Mouse (Mus musculus) neural tube, embryonic 13.5 days (tissue): ENCODE results near the gene Idnk. TPM values are rescaled to one million over a fixed set of nuclear protein-coding genes. Genes with fewer than 3 reads are reported as not detected.

Experiments used
- ATAC-seq: fragments of 200-750 bp; cut with Nextera tagmentation; 2 replicates; pipeline ENCODE4 v1.8.0; 2017; ENCODE audit warnings: low read depth, mild to moderate bottlenecking, moderate TSS enrichment, moderate library complexity
- H3K27ac ChIP-seq: fragments of 300-500 bp; sonication (generic); replicated peaks from 2 replicates; pipeline ENCODE4 v1.5.1; 2015; ENCODE audit warnings: moderate library complexity, mild to moderate bottlenecking, inconsistent platforms
- H3K27me3 ChIP-seq: fragments of 300-500 bp; sonication (generic); 2 replicates; pipeline ENCODE4 v1.6.1; 2015; ENCODE audit warnings: mild to moderate bottlenecking, inconsistent platforms
- H3K36me3 ChIP-seq: fragments of 300-500 bp; sonication (generic); 2 replicates; pipeline ENCODE4 v1.6.1; 2015; ENCODE audit warnings: mild to moderate bottlenecking, inconsistent platforms
- H3K4me1 ChIP-seq: fragments of 300-500 bp; sonication (generic); replicated peaks from 2 replicates; pipeline ENCODE4 v1.6.1; 2015; ENCODE audit warnings: inconsistent platforms
- H3K4me2 ChIP-seq: fragments of 300-500 bp; sonication (generic); 2 replicates; pipeline ENCODE4 v1.6.1; 2015; ENCODE audit warnings: inconsistent platforms, mild to moderate bottlenecking, moderate library complexity
- H3K4me3 ChIP-seq: fragments of 300-500 bp; sonication (generic); 2 replicates; pipeline ENCODE4 v1.5.1; 2015; ENCODE audit warnings: mild to moderate bottlenecking, inconsistent platforms
- H3K9ac ChIP-seq: fragments of 300-500 bp; sonication (generic); 2 replicates; pipeline ENCODE4 v1.6.1; 2015; ENCODE audit warnings: moderate library complexity, mild to moderate bottlenecking, inconsistent platforms
- H3K9me3 ChIP-seq: fragments of 300-500 bp; sonication (generic); 2 replicates; pipeline ENCODE4 v1.6.1; 2016; ENCODE audit warnings: inconsistent platforms
- WGBS: fragments of 180-500 bp; shearing (Covaris S2); methylation state at CpG from one replicate; pipeline ENCODE4 v1.1.7; 2015; 5-methylcytosine and 5-hydroxymethylcytosine counted together
- polyA plus RNA-seq: library from polyadenylated mRNA; unstranded; fragments of >200 nt; fragmentation: Nextera tagmentation; extraction: Ambion mirVana; gene quantifications from 2 replicates; pipeline ENCODE4 v1.2.1, GENCODE M21; 2015

Gene Idnk
- polyA plus RNA-seq, 1 experiment from 2014 or later, result 80.8 TPM

GRCm38 (mm10) chr13:58181607-58182551 lies 24.4 kb downstream of the Idnk start:
- Histone ChIP-seq H3K27me3 (no peaks in the 10 kb centered on the region), H3K4me3 (no peak overlapping the region), H3K9ac (no peak overlapping the region), H3K4me2 (no peak overlapping the region), H3K36me3 (peaks cover 65% of the 10 kb centered on the region), H3K27ac (no peak overlapping the region), H3K9me3 (no peaks in the 10 kb centered on the region), H3K4me1 (no peaks in the 10 kb centered on the region)
- ATAC-seq, result no peak
- WGBS, result 82% methylated on average over 14 of the region's 14 CpGs

- no peaks in the 10 kb centered on the region for H3K27me3 ChIP-seq
- WGBS, result 91% methylated on average over 3 of the region's 3 CpGs
Measured at GRCm38 (mm10) chr13:58184111-58184510, 26.7 kb downstream of the Idnk start.

GRCm38 (mm10) chr13:58186281-58186680 lies 28.8 kb downstream of the Idnk start:
- Histone ChIP-seq H3K4me2 (no peak overlapping the region), H3K9ac (no peak overlapping the region), H3K27me3 (no peaks in the 10 kb centered on the region), H3K4me1 (no peaks in the 10 kb centered on the region; the same call in 1 of the 2 replicates), H3K9me3 (no peaks in the 10 kb centered on the region), H3K4me3 (no peak overlapping the region), H3K27ac (no peak overlapping the region), H3K36me3 (peaks cover 57% of the 10 kb centered on the region)
- ATAC-seq, result no peak
- 90% methylated on average over 8 of the region's 8 CpGs for WGBS

More at GRCm38 (mm10) chr13:58184111-58184510, 26.7 kb downstream of the Idnk start:
- H3K36me3 ChIP-seq, result peaks cover 61% of the 10 kb centered on the region
- no peak overlapping the region for H3K9ac ChIP-seq
- H3K9me3 ChIP-seq, result no peaks in the 10 kb centered on the region
- H3K4me2 ChIP-seq, result no peak overlapping the region
- ATAC-seq, result no peak
- H3K27ac ChIP-seq, result no peak overlapping the region
- no peaks in the 10 kb centered on the region; the same call in 1 of the 2 replicates for H3K4me1 ChIP-seq
- no peak overlapping the region for H3K4me3 ChIP-seq

GRCm38 (mm10) chr13:58187751-58188150 lies 30.3 kb downstream of the Idnk start:
- Histone ChIP-seq H3K9ac (no peak overlapping the region), H3K27me3 (no peaks in the 10 kb centered on the region), H3K36me3 (peaks cover 63% of the 10 kb centered on the region), H3K4me1 (no peaks in the 10 kb centered on the region; the same call in 1 of the 2 replicates), H3K4me3 (no peak overlapping the region), H3K27ac (0 out of 2 replicates have a peak overlapping the region, but pooled peaks have one; percentile 13), H3K9me3 (no peaks in the 10 kb centered on the region), H3K4me2 (no peak overlapping the region)
- WGBS, result 76% methylated on average over 3 of the region's 3 CpGs
- no peak for ATAC-seq

- no peak overlapping the region for H3K27ac ChIP-seq
- H3K27me3 ChIP-seq, result no peaks in the 10 kb centered on the region
- no peaks in the 10 kb centered on the region for H3K9me3 ChIP-seq
- no peaks in the 10 kb centered on the region; the same call in 1 of the 2 replicates for H3K4me1 ChIP-seq
- H3K36me3 ChIP-seq, result peaks cover 63% of the 10 kb centered on the region
- H3K4me2 ChIP-seq, result no peak overlapping the region
- H3K9ac ChIP-seq, result no peak overlapping the region
- 0 out of 2 replicates have a peak, but pooled peaks have one; percentile 36 for ATAC-seq
- WGBS, result 71% methylated on average over 4 of the region's 4 CpGs
- no peak overlapping the region for H3K4me3 ChIP-seq
Measured at GRCm38 (mm10) chr13:58188412-58188811, 31.0 kb downstream of the Idnk start.

GRCm38 (mm10) chr13:58189473-58189872 lies 32.0 kb downstream of the Idnk start:
- no peak overlapping the region for H3K9ac ChIP-seq
- H3K9me3 ChIP-seq, result no peaks in the 10 kb centered on the region
- WGBS, result 71% methylated on average over 5 of the region's 5 CpGs
- H3K27me3 ChIP-seq, result no peaks in the 10 kb centered on the region
- H3K4me3 ChIP-seq, result no peak overlapping the region
- no peak overlapping the region for H3K4me2 ChIP-seq
- H3K27ac ChIP-seq, result no peak overlapping the region
- ATAC-seq, result no peak
- H3K36me3 ChIP-seq, result peaks cover 58% of the 10 kb centered on the region
- no peaks in the 10 kb centered on the region; the same call in 1 of the 2 replicates for H3K4me1 ChIP-seq

- Histone ChIP-seq H3K36me3 (peaks cover 65% of the 10 kb centered on the region), H3K27ac (no peak overlapping the region), H3K9ac (no peak overlapping the region), H3K4me2 (no peak overlapping the region), H3K4me3 (no peak overlapping the region), H3K27me3 (no peaks in the 10 kb centered on the region), H3K4me1 (no peaks in the 10 kb centered on the region; the same call in 1 of the 2 replicates), H3K9me3 (no peaks in the 10 kb centered on the region)
- WGBS, result 96% methylated on average over 14 of the region's 14 CpGs
- ATAC-seq, result no peak
Measured at GRCm38 (mm10) chr13:58191516-58191915, 34.1 kb downstream of the Idnk start.

GRCm38 (mm10) chr13:58192146-58192545 lies 34.7 kb downstream of the Idnk start:
- Histone ChIP-seq H3K9me3 (no peaks in the 10 kb centered on the region), H3K4me2 (no peak overlapping the region), H3K4me3 (no peak overlapping the region), H3K27me3 (no peaks in the 10 kb centered on the region), H3K4me1 (no peaks in the 10 kb centered on the region; the same call in 1 of the 2 replicates), H3K27ac (no peak overlapping the region), H3K36me3 (peaks cover 64% of the 10 kb centered on the region), H3K9ac (no peak overlapping the region)
- no peak for ATAC-seq
- WGBS, result 94% methylated on average over 6 of the region's 6 CpGs

- Histone ChIP-seq H3K27me3 (no peaks in the 10 kb centered on the region), H3K9me3 (no peaks in the 10 kb centered on the region), H3K36me3 (peaks cover 69% of the 10 kb centered on the region), H3K4me3 (no peak overlapping the region), H3K27ac (no peak overlapping the region), H3K4me1 (no peaks in the 10 kb centered on the region; the same call in 1 of the 2 replicates), H3K4me2 (no peak overlapping the region), H3K9ac (no peak overlapping the region)
- 98% methylated on average over 3 of the region's 3 CpGs for WGBS
- ATAC-seq, result no peak
Measured at GRCm38 (mm10) chr13:58193221-58193620, 35.8 kb downstream of the Idnk start.

- peaks cover 61% of the 10 kb centered on the region for H3K36me3 ChIP-seq
Measured at GRCm38 (mm10) chr13:58194908-58195307, 37.5 kb downstream of the Idnk start.

GRCm38 (mm10) chr13:58197211-58197610 lies 39.8 kb downstream of the Idnk start:
- Histone ChIP-seq H3K4me2 (no peak overlapping the region), H3K9me3 (no peaks in the 10 kb centered on the region), H3K9ac (no peak overlapping the region), H3K27me3 (no peaks in the 10 kb centered on the region), H3K4me3 (no peak overlapping the region), H3K4me1 (no peaks in the 10 kb centered on the region), H3K36me3 (peaks cover 39% of the 10 kb centered on the region), H3K27ac (no peak overlapping the region)
- 86% methylated on average over 3 of the region's 3 CpGs for WGBS
- ATAC-seq, result no peak

More at GRCm38 (mm10) chr13:58194908-58195307, 37.5 kb downstream of the Idnk start:
- 84% methylated on average over 3 of the region's 3 CpGs for WGBS
- ATAC-seq, result no peak
- H3K9me3 ChIP-seq, result no peaks in the 10 kb centered on the region
- no peak overlapping the region for H3K27ac ChIP-seq
- no peaks in the 10 kb centered on the region for H3K4me1 ChIP-seq
- no peaks in the 10 kb centered on the region for H3K27me3 ChIP-seq
- no peak overlapping the region for H3K9ac ChIP-seq
- H3K4me2 ChIP-seq, result no peak overlapping the region
- H3K4me3 ChIP-seq, result no peak overlapping the region

GRCm38 (mm10) chr13:58197981-58198640 lies 40.7 kb downstream of the Idnk start:
- ATAC-seq, result no peak
- no peaks in the 10 kb centered on the region for H3K27me3 ChIP-seq
- H3K4me3 ChIP-seq, result no peak overlapping the region
- no peak overlapping the region for H3K27ac ChIP-seq
- no peaks in the 10 kb centered on the region for H3K9me3 ChIP-seq
- peaks cover 34% of the 10 kb centered on the region for H3K36me3 ChIP-seq
- 94% methylated on average over 7 of the region's 7 CpGs for WGBS
- H3K9ac ChIP-seq, result no peak overlapping the region
- peaks cover 4% of the 10 kb centered on the region; the same call in 1 of the 2 replicates for H3K4me1 ChIP-seq
- H3K4me2 ChIP-seq, result no peak overlapping the region
